Mouse (Mus musculus): Measurements from ENCODE around the gene Sema5a. TPM values are rescaled to one million over a fixed set of nuclear protein-coding genes. Genes with fewer than 3 reads are reported as not detected.
A peak's percentile ranks its signal among the peaks of the same experiment; 100 is the strongest.

Gene Sema5a
- polyA plus RNA-seq, 1 experiment from 2014 or later, result 8.9 TPM

DNA sequence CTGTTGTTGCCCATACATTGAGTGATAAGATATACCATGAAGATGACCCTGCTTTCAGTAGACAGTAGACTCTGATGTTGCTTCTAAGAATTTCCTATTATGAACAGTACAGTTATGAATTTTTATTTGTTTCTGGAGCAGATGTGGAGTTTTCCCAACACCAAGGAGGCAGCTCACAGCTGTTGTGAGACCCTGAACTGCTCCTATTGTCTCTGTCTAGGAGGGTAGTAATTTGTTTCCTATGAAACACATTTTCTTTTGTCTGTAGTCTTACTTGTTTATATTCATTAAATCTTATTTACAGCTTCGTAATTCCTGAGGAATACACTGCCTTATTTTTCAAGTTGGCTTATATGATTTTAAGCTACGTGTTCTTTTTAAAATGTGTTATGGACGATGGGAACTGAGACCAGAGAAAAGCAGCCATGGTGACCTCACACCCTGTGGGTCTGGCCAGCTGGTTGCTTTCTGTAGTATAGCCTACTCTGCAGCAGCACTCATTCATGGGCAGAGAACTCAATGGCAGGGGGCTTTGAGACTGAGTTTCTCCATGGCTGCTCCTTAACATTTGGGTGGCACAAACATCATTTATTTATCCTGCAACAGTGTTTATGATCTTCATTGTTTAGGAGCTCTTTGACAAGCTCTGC, 151.8 kb downstream of the Sema5a start:
- WGBS, result 82% methylated on average over 3 of the region's 3 CpGs
- no peak overlapping the region for H3K4me2 ChIP-seq

DNA sequence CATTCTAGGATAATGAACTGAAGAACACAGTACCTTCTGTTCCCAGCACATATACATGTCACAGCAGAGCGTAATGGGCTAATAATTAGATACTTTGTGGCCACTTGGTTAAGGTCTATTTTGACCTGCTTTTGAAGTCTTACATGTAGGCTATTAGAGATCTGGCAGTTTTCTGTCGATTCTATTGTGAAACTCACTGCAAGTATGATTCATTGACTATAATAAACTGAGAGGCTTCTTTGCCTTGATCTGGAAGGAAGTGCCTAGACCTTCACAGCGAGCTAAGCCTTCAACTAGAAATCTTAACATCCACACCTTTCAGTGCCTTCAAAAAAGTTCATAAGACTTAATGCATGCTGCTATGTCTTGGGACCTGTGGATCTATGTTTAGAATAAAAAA, 152.5 kb downstream of the Sema5a start:
- Histone ChIP-seq H3K9me3 (no peaks in the 10 kb centered on the region), H3K36me3 (no peaks in the 10 kb centered on the region), H3K4me1 (replicated peaks) (peaks cover 9% of the 10 kb centered on the region; the same call in 1 of the 2 replicates), H3K4me3 (no peak overlapping the region), H3K27me3 (no peaks in the 10 kb centered on the region), H3K9ac (no peak overlapping the region), H3K4me2 (no peak overlapping the region), H3K27ac (replicated peaks) (no peak overlapping the region)
- ATAC-seq (ENCODE audit: low read depth), result no peak
- 66% methylated on average over 3 of the region's 3 CpGs for WGBS

More for the DNA sequence above, 151.8 kb downstream of the Sema5a start:
- ATAC-seq (ENCODE audit: low read depth), result no peak
- H3K36me3 ChIP-seq, result no peaks in the 10 kb centered on the region
- H3K9me3 ChIP-seq, result no peaks in the 10 kb centered on the region
- H3K27me3 ChIP-seq, result no peaks in the 10 kb centered on the region
- H3K4me1 ChIP-seq (replicated peaks), result peaks cover 9% of the 10 kb centered on the region; the same call in 1 of the 2 replicates
- H3K4me3 ChIP-seq, result no peak overlapping the region
- no peak overlapping the region for H3K9ac ChIP-seq
- H3K27ac ChIP-seq (replicated peaks), result no peak overlapping the region

DNA sequence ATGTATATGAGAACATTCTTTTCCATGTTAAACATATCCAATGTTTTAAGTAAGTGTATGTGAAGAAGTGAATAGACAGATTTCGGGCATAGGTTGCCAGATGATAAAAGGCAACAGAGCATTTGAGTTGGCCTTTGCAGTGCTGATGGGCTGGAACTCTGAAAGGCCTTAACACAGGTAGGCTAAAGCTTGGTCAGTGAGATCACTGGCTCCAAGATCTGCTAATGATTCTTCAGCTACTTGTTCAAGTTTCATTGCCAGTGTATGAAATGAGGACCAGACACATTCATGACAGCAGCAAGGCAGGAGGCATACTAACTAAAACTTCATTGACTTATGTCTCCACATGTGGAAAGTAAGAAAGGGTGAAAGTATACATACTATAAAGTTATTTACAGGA, 154.1 kb downstream of the Sema5a start:
- Histone ChIP-seq H3K4me1 (replicated peaks) (peaks cover 14% of the 10 kb centered on the region; the same call in 1 of the 2 replicates), H3K27ac (replicated peaks) (no peak overlapping the region), H3K9me3 (no peaks in the 10 kb centered on the region), H3K36me3 (no peaks in the 10 kb centered on the region), H3K27me3 (no peaks in the 10 kb centered on the region), H3K4me2 (no peak overlapping the region), H3K9ac (no peak overlapping the region), H3K4me3 (no peak overlapping the region)
- ATAC-seq (ENCODE audit: low read depth), result no peak
- 90% methylated on average over 1 of the region's 1 CpGs for WGBS

DNA sequence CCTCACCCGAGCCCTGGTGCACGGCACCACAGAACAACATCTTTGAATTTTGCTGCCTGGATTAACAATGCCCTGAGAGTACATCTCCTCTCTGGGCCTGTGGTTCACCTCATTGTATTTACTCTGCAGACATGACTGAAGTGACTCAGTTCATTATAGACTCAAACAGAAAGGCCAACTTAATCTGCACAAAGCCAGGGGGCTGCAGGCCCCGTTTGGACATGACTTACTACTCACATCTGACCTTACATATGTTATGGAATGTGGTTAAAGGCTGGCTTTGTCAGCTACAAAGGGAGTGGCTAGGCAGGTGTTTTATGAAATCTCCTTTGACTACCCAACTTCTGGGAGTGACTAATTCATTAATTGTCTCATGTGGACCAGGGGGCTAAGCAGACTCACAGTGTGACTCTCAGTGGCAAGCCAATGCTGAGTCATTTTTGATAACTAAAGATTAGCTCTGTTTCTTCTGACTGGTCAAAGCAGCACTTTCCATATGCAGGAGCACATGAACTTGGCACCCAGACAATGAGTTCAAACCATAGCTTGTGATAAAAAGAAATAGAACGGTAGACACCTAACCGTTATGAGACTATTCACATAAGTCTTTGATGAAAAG, 157.4 kb downstream of the Sema5a start:
- Histone ChIP-seq H3K9me3 (no peaks in the 10 kb centered on the region), H3K36me3 (no peaks in the 10 kb centered on the region), H3K9ac (no peak overlapping the region), H3K27me3 (no peaks in the 10 kb centered on the region), H3K4me2 (no peak overlapping the region), H3K27ac (replicated peaks) (no peak overlapping the region), H3K4me1 (replicated peaks) (peaks cover 14% of the 10 kb centered on the region; the same call in 1 of the 2 replicates), H3K4me3 (no peak overlapping the region)
- ATAC-seq (ENCODE audit: low read depth), result no peak
- 69% methylated on average over 5 of the region's 5 CpGs for WGBS

DNA sequence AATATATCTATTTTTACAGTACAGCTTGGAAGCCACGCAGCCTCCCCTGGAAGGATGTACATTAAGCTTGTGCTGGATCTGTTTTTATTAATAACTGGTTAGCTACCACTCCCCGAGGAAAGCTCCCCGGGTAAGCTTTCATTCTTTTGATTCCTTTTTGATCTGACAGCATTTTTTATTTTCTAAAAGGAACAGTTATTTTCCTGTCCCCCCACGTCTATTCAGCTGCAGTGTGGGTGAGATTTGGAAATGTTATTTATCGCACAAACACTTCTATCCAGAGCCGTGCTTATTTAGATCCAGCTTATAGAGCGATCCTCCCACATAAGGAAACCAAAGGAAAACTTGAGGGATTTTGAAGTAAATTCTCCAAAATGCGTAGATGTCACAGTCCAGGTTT, 158.7 kb downstream of the Sema5a start:
- Histone ChIP-seq H3K4me3 (no peak overlapping the region), H3K9me3 (no peaks in the 10 kb centered on the region), H3K9ac (no peak overlapping the region), H3K4me2 (no peak overlapping the region), H3K27ac (replicated peaks) (no peak overlapping the region), H3K36me3 (no peaks in the 10 kb centered on the region), H3K4me1 (replicated peaks) (peaks cover 14% of the 10 kb centered on the region; the same call in 1 of the 2 replicates), H3K27me3 (no peaks in the 10 kb centered on the region)
- ATAC-seq (ENCODE audit: low read depth), result no peak
- WGBS, result 82% methylated on average over 8 of the region's 8 CpGs

DNA sequence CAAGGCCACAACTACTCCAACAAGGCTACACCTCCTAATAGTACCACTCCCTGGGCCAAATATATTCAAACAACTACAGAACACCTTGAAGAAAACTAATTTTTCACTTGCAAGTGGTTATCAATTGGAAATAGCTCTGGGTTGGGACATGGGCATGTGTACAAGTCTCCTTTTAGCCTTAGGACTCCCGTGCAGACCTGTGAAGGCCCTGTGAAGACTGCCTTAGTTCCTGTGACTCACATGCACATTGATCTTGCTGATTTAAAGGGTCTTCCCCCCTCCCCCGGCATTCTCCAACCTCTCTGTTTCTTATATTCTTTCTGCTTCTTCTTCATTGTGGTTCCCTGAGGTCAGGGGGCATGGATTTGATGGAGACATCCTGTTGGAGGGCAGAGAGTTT, 161.8 kb downstream of the Sema5a start:
- H3K36me3 ChIP-seq, result no peaks in the 10 kb centered on the region
- H3K27ac ChIP-seq (replicated peaks), result no peak overlapping the region
- no peaks in the 10 kb centered on the region for H3K9me3 ChIP-seq
- no peak overlapping the region for H3K4me3 ChIP-seq
- H3K4me1 ChIP-seq (replicated peaks), result peaks cover 5% of the 10 kb centered on the region; the same call in 1 of the 2 replicates
- no peaks in the 10 kb centered on the region for H3K27me3 ChIP-seq
- no peak for ATAC-seq (ENCODE audit: low read depth)
- H3K4me2 ChIP-seq, result no peak overlapping the region
- WGBS, result 85% methylated on average over 2 of the region's 2 CpGs
- no peak overlapping the region for H3K9ac ChIP-seq

DNA sequence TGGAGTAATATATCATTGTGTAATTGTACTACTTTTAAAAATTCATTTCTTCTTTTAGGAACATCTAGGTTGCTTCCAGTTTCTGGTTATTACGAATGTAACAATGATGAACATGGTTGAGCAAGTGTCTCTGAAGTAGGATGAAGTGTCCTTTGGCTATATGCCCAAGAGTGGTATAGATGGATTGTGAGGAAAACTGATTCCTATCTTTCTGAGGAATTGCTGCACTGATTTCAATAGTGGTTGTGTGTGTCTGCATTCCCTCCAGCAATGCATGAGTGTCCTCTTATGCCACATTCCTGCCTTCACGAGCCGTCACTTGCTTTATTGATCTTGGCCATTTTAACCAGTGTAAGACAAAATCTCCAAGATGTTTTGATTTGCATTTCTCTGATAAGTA, 163.2 kb downstream of the Sema5a start:
- Histone ChIP-seq H3K36me3 (no peaks in the 10 kb centered on the region), H3K9me3 (no peaks in the 10 kb centered on the region), H3K9ac (no peak overlapping the region), H3K4me2 (no peak overlapping the region), H3K27ac (replicated peaks) (no peak overlapping the region), H3K4me1 (replicated peaks) (0 out of 2 replicates have a peak, but pooled peaks cover 5% of the 10 kb centered on the region), H3K27me3 (no peaks in the 10 kb centered on the region), H3K4me3 (no peak overlapping the region)
- 86% methylated on average over 3 of the region's 3 CpGs for WGBS
- no peak for ATAC-seq (ENCODE audit: low read depth)

DNA sequence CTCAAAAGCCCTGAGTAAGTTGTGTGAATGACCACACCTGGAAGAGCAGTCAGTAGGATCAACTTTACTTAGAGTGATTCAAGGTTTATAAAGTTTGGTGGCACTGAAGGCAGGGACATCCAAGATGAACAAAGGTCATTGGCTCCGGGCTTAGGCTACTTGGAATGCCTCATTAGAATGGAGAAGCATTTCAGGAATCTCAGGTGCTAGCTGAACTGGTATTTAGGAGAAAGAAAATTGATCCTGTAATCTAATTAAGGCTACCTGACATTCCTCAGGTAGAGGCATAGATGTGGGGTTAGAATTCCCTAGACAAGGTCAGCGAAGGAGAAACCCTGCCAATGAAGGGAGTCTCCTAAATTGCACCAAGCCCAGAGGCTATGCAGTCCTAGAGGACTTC, 171.7 kb downstream of the Sema5a start:
- no peaks in the 10 kb centered on the region for H3K4me1 ChIP-seq (replicated peaks)
- WGBS, result 89% methylated on average over 2 of the region's 2 CpGs

DNA sequence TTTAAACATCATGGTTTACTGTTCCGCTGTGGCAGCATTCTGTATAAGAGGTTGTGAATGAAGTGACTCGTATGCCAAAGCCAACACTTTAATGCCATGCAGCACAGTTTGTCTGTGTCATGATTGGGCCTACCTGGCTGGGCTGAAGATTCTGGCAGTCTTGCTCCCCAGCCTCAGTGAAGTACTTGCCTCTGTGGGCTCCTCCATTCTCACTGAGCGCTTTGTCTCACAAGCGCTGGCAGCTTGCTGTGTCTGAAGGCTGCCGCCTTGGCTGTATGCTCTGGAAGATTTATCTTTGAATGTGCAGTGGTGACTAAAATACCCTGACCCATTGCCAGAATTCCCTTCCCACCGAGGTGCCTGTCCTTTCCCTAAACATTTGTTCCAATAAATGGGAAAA, 178.0 kb downstream of the Sema5a start:
- no peaks in the 10 kb centered on the region for H3K9me3 ChIP-seq
- 0 out of 2 replicates have a peak overlapping the region, but pooled peaks have one; percentile 23 for H3K27ac ChIP-seq (replicated peaks)
- H3K4me1 ChIP-seq (replicated peaks), result peaks cover 19% of the 10 kb centered on the region
- H3K9ac ChIP-seq, result no peak overlapping the region
- H3K4me2 ChIP-seq, result no peak overlapping the region
- ATAC-seq (ENCODE audit: low read depth), result peak; percentile 66; the same call in 1 of the 2 replicates
- H3K27me3 ChIP-seq, result no peaks in the 10 kb centered on the region
- WGBS, result 45% methylated on average over 6 of the region's 6 CpGs
- no peaks in the 10 kb centered on the region for H3K36me3 ChIP-seq
- no peak overlapping the region for H3K4me3 ChIP-seq

More for the DNA sequence above, 171.7 kb downstream of the Sema5a start:
- Histone ChIP-seq H3K27ac (replicated peaks) (no peak overlapping the region), H3K4me3 (no peak overlapping the region), H3K9ac (no peak overlapping the region), H3K27me3 (no peaks in the 10 kb centered on the region), H3K4me2 (no peak overlapping the region), H3K9me3 (no peaks in the 10 kb centered on the region), H3K36me3 (no peaks in the 10 kb centered on the region)
- ATAC-seq (ENCODE audit: low read depth), result no peak

DNA sequence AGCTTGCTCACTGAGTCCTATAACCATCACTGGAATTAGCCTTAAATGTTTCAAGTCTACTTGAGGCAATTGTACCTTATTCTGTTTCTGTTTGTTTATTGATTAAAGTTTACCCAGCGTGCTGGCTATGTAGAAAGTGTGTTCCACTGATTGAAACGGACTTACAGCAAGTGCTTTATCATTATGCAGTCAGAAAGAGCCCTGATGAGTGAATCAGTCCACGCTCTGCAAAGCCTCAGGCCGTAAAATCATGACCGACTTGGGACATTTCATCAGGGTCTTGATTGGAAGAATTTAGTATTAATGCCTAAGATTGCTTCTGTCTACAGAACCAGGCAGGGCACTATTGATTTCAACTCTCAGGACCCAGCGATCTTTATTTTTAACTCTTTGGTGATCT, 178.5 kb downstream of the Sema5a start:
- H3K27ac ChIP-seq (replicated peaks), result 0 out of 2 replicates have a peak overlapping the region, but pooled peaks have one; percentile 23
- WGBS, result 55% methylated on average over 6 of the region's 6 CpGs
- H3K4me2 ChIP-seq, result no peak overlapping the region
- H3K36me3 ChIP-seq, result no peaks in the 10 kb centered on the region
- peaks cover 19% of the 10 kb centered on the region for H3K4me1 ChIP-seq (replicated peaks)
- no peaks in the 10 kb centered on the region for H3K9me3 ChIP-seq
- ATAC-seq (ENCODE audit: low read depth), result no peak
- no peak overlapping the region for H3K4me3 ChIP-seq
- no peaks in the 10 kb centered on the region for H3K27me3 ChIP-seq
- no peak overlapping the region for H3K9ac ChIP-seq

DNA sequence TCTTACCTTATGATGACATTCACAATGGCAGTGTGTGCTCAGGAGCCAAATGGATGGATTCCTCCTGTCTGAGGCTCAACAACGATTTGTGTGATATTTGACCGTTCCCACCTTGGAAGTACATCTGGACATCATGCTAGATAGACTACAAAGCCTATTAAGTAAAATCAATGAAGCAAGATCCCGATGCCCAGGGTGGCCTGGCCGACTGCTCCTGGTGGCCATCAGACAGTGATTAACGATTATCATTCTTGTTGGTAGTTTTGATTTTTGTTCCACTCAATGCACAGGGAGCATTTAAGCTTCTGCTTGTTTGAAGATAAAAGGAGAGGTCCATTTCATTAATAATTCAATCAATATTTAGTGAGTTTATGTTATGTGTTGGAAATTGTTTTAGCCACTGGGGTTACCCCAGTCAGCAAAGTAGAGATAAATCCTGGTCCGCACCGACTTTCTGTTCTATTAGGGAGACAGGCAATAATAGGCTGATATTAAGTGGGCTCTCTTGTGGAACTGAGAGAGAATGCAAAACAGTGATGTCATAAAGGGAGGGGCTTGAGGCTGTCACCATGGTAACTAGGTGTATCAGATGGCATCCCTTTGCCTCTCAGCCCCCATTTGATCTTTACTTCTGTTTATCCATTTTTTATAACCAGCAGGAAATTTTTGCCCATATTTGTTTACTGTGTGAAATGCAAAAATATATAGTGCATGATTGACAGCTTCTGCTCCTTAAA, 182.7 kb downstream of the Sema5a start:
- Histone ChIP-seq H3K27me3 (no peaks in the 10 kb centered on the region), H3K27ac (replicated peaks) (no peak overlapping the region), H3K4me2 (no peak overlapping the region), H3K9me3 (no peaks in the 10 kb centered on the region), H3K4me1 (replicated peaks) (peaks cover 15% of the 10 kb centered on the region), H3K36me3 (no peaks in the 10 kb centered on the region), H3K9ac (no peak overlapping the region), H3K4me3 (no peak overlapping the region)
- 50% methylated on average over 7 of the region's 7 CpGs for WGBS
- ATAC-seq (ENCODE audit: low read depth), result peak; percentile 64; the same call in 1 of the 2 replicates

Data from neural tube, embryonic 13.5 days (tissue).